Mouse (Mus musculus) gonadal fat pad, adult 2 months (tissue): ENCODE measurements around the gene Mroh2a. TPM values are rescaled to one million over a fixed set of nuclear protein-coding genes. Genes with fewer than 3 reads are reported as not detected.

Experiments used
- polyA plus RNA-seq: library from polyadenylated mRNA; depleted of rRNA; stranded (reverse); fragments of >200 nt; gene quantifications from 2 replicates; pipeline ENCODE4 v1.2.3, GENCODE M21; 2012; rRNA removed

The Mroh2a gene
- polyA plus RNA-seq, 1 experiment = 52.3 TPM

Other genes starting within 250 kb of the Mroh2a start
- 11.2 and 12.0 TPM in 2 replicates for gene Usp40, start 218.4 kb upstream of the Mroh2a start, polyA plus RNA-seq
- not detected in 2 replicates for gene Ugt1a10, start 171.6 kb upstream of the Mroh2a start, polyA plus RNA-seq
- gene Ugt1a9, start 156.2 kb upstream of the Mroh2a start, polyA plus RNA-seq = 0.14 and 0.23 TPM in 2 replicates
- gene Ugt1a8, start 139.2 kb upstream of the Mroh2a start, polyA plus RNA-seq = 0.06 and 0.19 TPM in 2 replicates
- gene Ugt1a7c, start 131.9 kb upstream of the Mroh2a start, polyA plus RNA-seq = 8.3 and 11.2 TPM in 2 replicates
- 10.2 and 62.3 TPM in 2 replicates for gene Ugt1a6b, start 123.7 kb upstream of the Mroh2a start, polyA plus RNA-seq
- gene Ugt1a6a, start 92.2 kb upstream of the Mroh2a start, polyA plus RNA-seq = 53.7 and 76.4 TPM in 2 replicates
- 0.13 and 0.27 TPM in 2 replicates for gene Ugt1a5, start 61.0 kb upstream of the Mroh2a start, polyA plus RNA-seq
- gene Ugt1a2, start 26.4 kb upstream of the Mroh2a start, polyA plus RNA-seq = 0.16 TPM in 1 of 2 replicates, not detected in the other
- gene Dnajb3, start 21.2 kb upstream of the Mroh2a start, polyA plus RNA-seq = 4.1 and 6.9 TPM in 2 replicates
- 1.2 and 1.3 TPM in 2 replicates for gene Ugt1a1, start 15.0 kb upstream of the Mroh2a start, polyA plus RNA-seq
- gene Hjurp, start 50.6 kb downstream of the Mroh2a start, polyA plus RNA-seq = 67.1 and 68.4 TPM in 2 replicates
- gene Trpm8, start 50.7 kb downstream of the Mroh2a start, polyA plus RNA-seq = 0.03 TPM in 1 of 2 replicates, not detected in the other
- gene Spp2, start 180.0 kb downstream of the Mroh2a start, polyA plus RNA-seq = 0.46 TPM in 1 of 2 replicates, not detected in the other